Mouse (Mus musculus) erythroblast, embryonic 14.5 days (primary cell): Measurements from ENCODE around the gene Pdrg1.

ENCODE experiments used
- GATA1 ChIP-seq: IDR thresholded peaks from 2 replicates; pipeline ENCODE4 v1.6.1; 2012; ENCODE audit warnings: low read length, inconsistent platforms, mixed read lengths
- TAL1 ChIP-seq: IDR thresholded peaks from 3 replicates; pipeline ENCODE4 v1.6.1; 2012; ENCODE audit warnings: low read length, inconsistent platforms, mixed read lengths

- TF ChIP-seq GATA1 (no peak), TAL1 (no peak)
These were observed 32.7 kb upstream of the Pdrg1 start for GRCm38 (mm10) chr2:153047828-153048465.
